Mouse (Mus musculus) adrenal gland, adult (tissue): ENCODE results near the gene Atp8b4.
"Not testable (repeated sequence)": the region's sequence is repeated elsewhere in the genome, so short reads cannot be mapped to it uniquely, and the experiment has no call there.

Experiments used
- DNase-seq, 2 experiments: peaks; one replicate each; pipeline ENCODE4 v3.0.0; 2022 to 2023; ENCODE audit warnings: low spot score in 1 of 2; ENCODE audit not compliant: inconsistent age in 2 of 2

Atp8b4 gene

GRCm38 (mm10) chr2:126496838-126497237 is 3.6 kb downstream of the Atp8b4 start:
- DNase-seq: no peak

GRCm38 (mm10) chr2:126495832-126496695 is 4.4 kb downstream of the Atp8b4 start:
- peak in 1 of 2 experiments; percentile 56 for DNase-seq

GRCm38 (mm10) chr2:126495230-126495629 is 5.2 kb downstream of the Atp8b4 start:
- no peak for DNase-seq

- no peak for DNase-seq
Measured at GRCm38 (mm10) chr2:126493306-126493705, 7.2 kb downstream of the Atp8b4 start.

- DNase-seq: no peak
Measured at GRCm38 (mm10) chr2:126492713-126493112, 7.8 kb downstream of the Atp8b4 start.

GRCm38 (mm10) chr2:126491446-126491845 is 9.0 kb downstream of the Atp8b4 start:
- DNase-seq: no peak

- no peak for DNase-seq
Measured at GRCm38 (mm10) chr2:126490573-126490972, 9.9 kb downstream of the Atp8b4 start.

GRCm38 (mm10) chr2:126485262-126486017 is 15.0 kb downstream of the Atp8b4 start:
- DNase-seq: no peak

GRCm38 (mm10) chr2:126483337-126483736 is 17.1 kb downstream of the Atp8b4 start:
- DNase-seq: peak in 1 of 2 experiments; percentile 65

- peak; percentile 19 to 43 for DNase-seq
Measured at GRCm38 (mm10) chr2:126477556-126477955, 22.9 kb downstream of the Atp8b4 start.

- no peak for DNase-seq
Measured at GRCm38 (mm10) chr2:126475681-126476410, 24.6 kb downstream of the Atp8b4 start.

- no peak for DNase-seq
Measured at GRCm38 (mm10) chr2:126474019-126474418, 26.5 kb downstream of the Atp8b4 start.

- DNase-seq: no peak
Measured at GRCm38 (mm10) chr2:126472836-126473235, 27.6 kb downstream of the Atp8b4 start.

- no peak for DNase-seq
Measured at GRCm38 (mm10) chr2:126467790-126468189, 32.7 kb downstream of the Atp8b4 start.

- DNase-seq: no peak
Measured at GRCm38 (mm10) chr2:126466391-126467134, 33.9 kb downstream of the Atp8b4 start.

- DNase-seq: no peak
Measured at GRCm38 (mm10) chr2:126458661-126459060, 41.8 kb downstream of the Atp8b4 start.

GRCm38 (mm10) chr2:126457759-126458158 is 42.7 kb downstream of the Atp8b4 start:
- not testable (repeated sequence) for DNase-seq

- DNase-seq: no peak
Measured at GRCm38 (mm10) chr2:126450937-126451302, 49.6 kb downstream of the Atp8b4 start.

- DNase-seq: no peak
Measured at GRCm38 (mm10) chr2:126450210-126450936, 50.1 kb downstream of the Atp8b4 start.

GRCm38 (mm10) chr2:126445039-126445438 is 55.4 kb downstream of the Atp8b4 start:
- no peak for DNase-seq
